Mouse (Mus musculus): Measurements from ENCODE around the gene Cox17. TPM values are rescaled to one million over a fixed set of nuclear protein-coding genes. Genes with fewer than 3 reads are reported as not detected.

Cox17 gene
- polyA plus RNA-seq, 1 experiment from 2014 or later, result 66.0 TPM

DNA sequence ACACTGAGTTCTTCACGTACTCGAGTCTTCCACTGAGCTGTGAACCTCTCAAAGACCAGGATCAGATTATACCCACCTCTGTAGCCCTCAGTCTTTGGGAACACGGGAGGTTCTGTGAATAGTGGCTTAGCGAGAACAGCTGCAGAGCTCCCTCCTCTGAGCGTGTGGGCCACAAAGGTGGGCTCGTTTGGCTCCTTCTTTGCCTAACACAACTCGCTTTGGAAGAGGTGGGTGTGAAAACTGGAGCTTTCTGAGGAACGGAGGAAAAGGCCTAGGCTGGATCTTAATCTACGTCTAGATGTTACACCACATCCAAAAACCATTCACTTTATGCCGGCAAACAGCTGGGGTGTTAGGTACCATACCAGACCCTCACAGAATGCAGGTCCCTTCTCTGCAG, 18.6 kb downstream of the Cox17 start:
- Histone ChIP-seq H3K4me3 (ENCODE audit: low read depth, low read length) (no peak overlapping the region), H3K36me3 (ENCODE audit: control insufficient read depth, insufficient read depth, low read length) (no peaks in the 10 kb centered on the region)
- 83% methylated on average over 10 of the region's 10 CpGs for WGBS

DNA sequence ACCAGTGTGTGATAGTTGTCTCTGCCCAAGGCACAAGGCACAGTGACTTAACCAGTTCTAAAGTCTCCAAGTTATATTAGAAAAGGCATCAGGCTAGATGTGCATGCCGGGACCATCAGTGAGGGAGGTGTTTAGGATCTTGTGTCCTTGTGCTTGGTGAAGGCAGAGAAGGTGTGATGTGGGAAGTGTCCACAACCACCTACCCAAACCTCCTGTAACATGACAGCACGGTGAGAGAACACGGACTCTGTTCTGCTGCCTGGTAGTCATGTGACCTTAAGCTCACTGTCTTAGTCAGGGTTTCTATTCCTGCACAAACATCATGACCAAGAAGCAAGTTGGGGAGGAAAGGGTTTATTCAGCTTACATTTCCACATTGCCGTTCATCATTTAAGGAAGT, 19.4 kb downstream of the Cox17 start:
- 94% methylated on average over 4 of the region's 4 CpGs for WGBS

More for the DNA sequence above, 18.6 kb downstream of the Cox17 start:
- Histone ChIP-seq H3K4me2 (ENCODE audit: low read length) (no peak overlapping the region), H3K9ac (ENCODE audit: low read depth, low read length) (no peak overlapping the region), H3K4me1 (ENCODE audit: control insufficient read depth, insufficient read depth, low read length) (no peaks in the 10 kb centered on the region), H3K27me3 (ENCODE audit: control insufficient read depth, insufficient read depth, low read depth, low read length) (no peaks in the 10 kb centered on the region), H3K27ac (ENCODE audit: low read length) (no peak overlapping the region), H3K9me3 (replicated peaks; ENCODE audit: control insufficient read depth, low read length, poor library complexity, severe bottlenecking) (no peaks in the 10 kb centered on the region)
- no peak for ATAC-seq

DNA sequence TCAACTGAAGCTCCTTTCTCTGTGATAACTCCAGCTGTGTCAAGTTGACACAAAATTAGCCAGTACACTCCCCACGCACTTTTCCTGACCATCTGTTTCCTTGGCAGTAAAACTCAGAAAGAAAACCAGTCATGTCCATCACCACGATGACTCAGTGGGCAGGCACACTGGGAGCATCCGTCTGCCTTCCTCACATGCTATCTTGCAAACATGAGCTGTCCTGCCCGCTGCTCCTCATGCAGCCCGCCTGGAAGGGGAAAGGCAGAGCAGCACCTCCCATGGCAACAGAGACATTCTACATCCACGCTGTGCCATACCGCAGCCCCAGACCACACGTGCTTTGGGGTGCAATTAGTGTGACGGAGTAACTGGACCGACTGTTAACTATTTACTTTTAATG, 21.5 kb downstream of the Cox17 start:
- Histone ChIP-seq H3K4me1 (ENCODE audit: control insufficient read depth, insufficient read depth, low read length) (no peaks in the 10 kb centered on the region), H3K9me3 (replicated peaks; ENCODE audit: control insufficient read depth, low read length, poor library complexity, severe bottlenecking) (no peaks in the 10 kb centered on the region), H3K36me3 (ENCODE audit: control insufficient read depth, insufficient read depth, low read length) (no peaks in the 10 kb centered on the region), H3K4me2 (ENCODE audit: low read length) (no peak overlapping the region), H3K27ac (ENCODE audit: low read length) (no peak overlapping the region), H3K9ac (ENCODE audit: low read depth, low read length) (no peak overlapping the region), H3K27me3 (ENCODE audit: control insufficient read depth, insufficient read depth, low read depth, low read length) (no peaks in the 10 kb centered on the region), H3K4me3 (ENCODE audit: low read depth, low read length) (no peak overlapping the region)
- ATAC-seq, result no peak
- WGBS, result 69% methylated on average over 10 of the region's 10 CpGs

More for the DNA sequence above, 19.4 kb downstream of the Cox17 start:
- Histone ChIP-seq H3K27ac (ENCODE audit: low read length) (no peak overlapping the region), H3K27me3 (ENCODE audit: control insufficient read depth, insufficient read depth, low read depth, low read length) (no peaks in the 10 kb centered on the region), H3K4me3 (ENCODE audit: low read depth, low read length) (no peak overlapping the region), H3K4me1 (ENCODE audit: control insufficient read depth, insufficient read depth, low read length) (no peaks in the 10 kb centered on the region), H3K9ac (ENCODE audit: low read depth, low read length) (no peak overlapping the region), H3K9me3 (replicated peaks; ENCODE audit: control insufficient read depth, low read length, poor library complexity, severe bottlenecking) (no peaks in the 10 kb centered on the region), H3K4me2 (ENCODE audit: low read length) (no peak overlapping the region), H3K36me3 (ENCODE audit: control insufficient read depth, insufficient read depth, low read length) (no peaks in the 10 kb centered on the region)
- no peak for ATAC-seq

DNA sequence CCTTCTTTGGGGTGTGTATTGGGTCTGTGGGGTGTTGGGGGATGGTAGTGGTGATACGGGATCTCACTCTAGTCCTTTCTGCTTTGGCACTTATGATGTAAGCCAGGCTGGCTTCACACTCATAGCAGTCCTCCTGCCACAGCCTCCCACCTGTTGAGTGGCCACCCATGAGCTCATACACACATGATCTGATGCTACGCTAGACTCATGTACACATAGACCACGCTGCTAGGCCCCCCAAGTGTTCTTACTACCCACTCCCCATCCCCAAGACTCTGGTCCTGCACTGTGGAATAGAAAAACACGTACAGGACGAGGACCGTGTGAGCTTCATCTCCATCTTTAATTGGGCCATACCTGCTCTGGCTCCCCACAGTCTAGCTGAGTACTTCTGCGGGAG, 22.2 kb downstream of the Cox17 start:
- Histone ChIP-seq H3K4me2 (ENCODE audit: low read length) (no peak overlapping the region), H3K9ac (ENCODE audit: low read depth, low read length) (no peak overlapping the region), H3K36me3 (ENCODE audit: control insufficient read depth, insufficient read depth, low read length) (no peaks in the 10 kb centered on the region), H3K27ac (ENCODE audit: low read length) (no peak overlapping the region), H3K4me3 (ENCODE audit: low read depth, low read length) (no peak overlapping the region), H3K27me3 (ENCODE audit: control insufficient read depth, insufficient read depth, low read depth, low read length) (no peaks in the 10 kb centered on the region), H3K4me1 (ENCODE audit: control insufficient read depth, insufficient read depth, low read length) (no peaks in the 10 kb centered on the region), H3K9me3 (replicated peaks; ENCODE audit: control insufficient read depth, low read length, poor library complexity, severe bottlenecking) (no peaks in the 10 kb centered on the region)
- no peak for ATAC-seq
- WGBS, result 85% methylated on average over 7 of the region's 7 CpGs

DNA sequence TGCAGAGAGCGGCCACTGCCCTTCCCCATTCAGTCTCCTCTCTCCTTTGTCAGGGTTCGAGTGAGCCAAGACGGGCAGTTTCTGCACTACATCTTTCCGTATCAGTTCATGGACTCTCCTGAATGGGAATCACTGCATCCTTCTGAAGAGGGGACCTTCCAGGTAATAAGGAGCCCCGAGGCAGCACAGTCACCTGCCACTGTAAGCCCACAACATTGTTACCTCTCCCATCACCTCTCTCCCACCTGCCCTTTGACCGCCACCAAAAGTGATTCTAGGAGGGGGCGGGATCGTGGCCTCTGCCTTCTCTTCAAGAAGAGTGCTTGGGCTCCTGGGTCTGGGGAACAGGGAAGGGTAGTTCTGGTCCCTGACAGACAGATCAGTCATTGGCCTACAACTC, 22.6 kb downstream of the Cox17 start:
- Histone ChIP-seq H3K9me3 (replicated peaks; ENCODE audit: control insufficient read depth, low read length, poor library complexity, severe bottlenecking) (no peaks in the 10 kb centered on the region), H3K4me1 (ENCODE audit: control insufficient read depth, insufficient read depth, low read length) (no peaks in the 10 kb centered on the region), H3K4me2 (ENCODE audit: low read length) (no peak overlapping the region), H3K9ac (ENCODE audit: low read depth, low read length) (no peak overlapping the region), H3K27me3 (ENCODE audit: control insufficient read depth, insufficient read depth, low read depth, low read length) (no peaks in the 10 kb centered on the region), H3K36me3 (ENCODE audit: control insufficient read depth, insufficient read depth, low read length) (no peaks in the 10 kb centered on the region), H3K4me3 (ENCODE audit: low read depth, low read length) (no peak overlapping the region), H3K27ac (ENCODE audit: low read length) (no peak overlapping the region)
- 88% methylated on average over 8 of the region's 8 CpGs for WGBS
- ATAC-seq, result no peak

DNA sequence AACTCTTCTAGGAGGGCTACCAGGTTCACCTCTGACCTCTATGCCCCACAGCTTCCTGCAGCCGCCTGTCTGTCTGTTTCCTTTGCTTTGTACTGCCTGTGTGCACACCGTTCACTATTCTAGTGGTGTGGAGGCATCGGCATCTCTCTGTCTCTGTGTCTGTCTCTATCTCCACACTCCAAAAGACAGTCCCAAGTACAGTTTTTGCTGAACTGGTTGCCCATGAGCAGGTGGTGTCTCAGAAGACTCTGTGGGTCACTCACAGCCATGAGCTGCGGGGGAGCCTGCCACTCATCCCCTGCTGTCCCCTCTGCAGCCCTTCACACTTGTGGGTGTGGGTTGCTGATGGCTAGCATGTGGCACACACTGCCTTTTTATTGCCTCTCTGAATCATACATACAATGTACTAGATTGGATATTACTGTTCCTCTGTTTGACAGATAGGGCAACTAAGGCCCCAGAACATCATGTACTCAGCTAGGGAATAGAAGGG, 23.2 kb downstream of the Cox17 start:
- no peak for ATAC-seq
- no peak overlapping the region for H3K9ac ChIP-seq (ENCODE audit: low read depth, low read length)
- no peaks in the 10 kb centered on the region for H3K27me3 ChIP-seq (ENCODE audit: control insufficient read depth, insufficient read depth, low read depth, low read length)
- no peak overlapping the region for H3K4me2 ChIP-seq (ENCODE audit: low read length)
- 85% methylated on average over 4 of the region's 4 CpGs for WGBS
- no peaks in the 10 kb centered on the region for H3K4me1 ChIP-seq (ENCODE audit: control insufficient read depth, insufficient read depth, low read length)
- no peak overlapping the region for H3K27ac ChIP-seq (ENCODE audit: low read length)
- no peaks in the 10 kb centered on the region for H3K9me3 ChIP-seq (replicated peaks; ENCODE audit: control insufficient read depth, low read length, poor library complexity, severe bottlenecking)
- H3K36me3 ChIP-seq (ENCODE audit: control insufficient read depth, insufficient read depth, low read length), result no peaks in the 10 kb centered on the region
- no peak overlapping the region for H3K4me3 ChIP-seq (ENCODE audit: low read depth, low read length)

DNA sequence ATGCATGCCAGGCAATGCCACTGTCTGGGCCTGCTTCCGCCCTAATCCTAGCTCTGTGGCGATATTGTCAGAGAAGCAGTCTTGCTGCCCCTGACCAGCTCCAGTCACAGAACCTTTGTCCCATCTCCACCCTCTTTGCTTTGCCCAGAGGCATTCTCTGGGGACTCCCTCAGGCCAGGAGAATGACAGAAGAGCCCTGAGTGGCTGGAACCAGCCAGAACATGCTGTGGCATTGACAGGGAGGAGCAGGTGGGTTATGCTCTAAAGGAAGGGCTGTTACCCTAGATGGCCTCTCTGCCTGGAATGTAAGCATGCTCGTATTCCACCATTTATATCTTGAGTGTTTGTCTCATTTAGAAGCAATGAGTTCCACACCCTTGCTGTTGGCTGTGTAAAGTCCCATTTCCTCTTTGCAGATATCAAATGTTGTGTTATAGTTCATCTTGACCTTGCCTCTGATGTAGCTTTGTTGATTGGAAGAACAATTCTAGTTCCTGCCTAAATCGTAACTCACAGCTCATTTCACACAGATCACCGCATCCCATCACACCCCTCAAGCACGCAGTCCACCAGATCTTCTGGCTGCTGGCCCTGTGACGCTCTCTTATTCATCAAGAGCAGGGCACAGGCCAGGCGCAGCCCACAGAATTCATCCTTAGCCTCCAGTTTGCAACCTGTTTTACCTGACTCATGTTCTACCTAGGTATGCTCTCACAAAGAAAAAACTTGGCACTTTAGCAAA, 24.0 kb downstream of the Cox17 start:
- no peaks in the 10 kb centered on the region for H3K9me3 ChIP-seq (replicated peaks; ENCODE audit: control insufficient read depth, low read length, poor library complexity, severe bottlenecking)
- H3K9ac ChIP-seq (ENCODE audit: low read depth, low read length), result no peak overlapping the region
- H3K36me3 ChIP-seq (ENCODE audit: control insufficient read depth, insufficient read depth, low read length), result no peaks in the 10 kb centered on the region
- H3K27ac ChIP-seq (ENCODE audit: low read length), result no peak overlapping the region
- 83% methylated on average over 8 of the region's 8 CpGs for WGBS
- no peak overlapping the region for H3K4me3 ChIP-seq (ENCODE audit: low read depth, low read length)
- no peak overlapping the region for H3K4me2 ChIP-seq (ENCODE audit: low read length)
- H3K4me1 ChIP-seq (ENCODE audit: control insufficient read depth, insufficient read depth, low read length), result no peaks in the 10 kb centered on the region; the same call in 1 of the 2 replicates
- no peak for ATAC-seq
- H3K27me3 ChIP-seq (ENCODE audit: control insufficient read depth, insufficient read depth, low read depth, low read length), result no peaks in the 10 kb centered on the region

DNA sequence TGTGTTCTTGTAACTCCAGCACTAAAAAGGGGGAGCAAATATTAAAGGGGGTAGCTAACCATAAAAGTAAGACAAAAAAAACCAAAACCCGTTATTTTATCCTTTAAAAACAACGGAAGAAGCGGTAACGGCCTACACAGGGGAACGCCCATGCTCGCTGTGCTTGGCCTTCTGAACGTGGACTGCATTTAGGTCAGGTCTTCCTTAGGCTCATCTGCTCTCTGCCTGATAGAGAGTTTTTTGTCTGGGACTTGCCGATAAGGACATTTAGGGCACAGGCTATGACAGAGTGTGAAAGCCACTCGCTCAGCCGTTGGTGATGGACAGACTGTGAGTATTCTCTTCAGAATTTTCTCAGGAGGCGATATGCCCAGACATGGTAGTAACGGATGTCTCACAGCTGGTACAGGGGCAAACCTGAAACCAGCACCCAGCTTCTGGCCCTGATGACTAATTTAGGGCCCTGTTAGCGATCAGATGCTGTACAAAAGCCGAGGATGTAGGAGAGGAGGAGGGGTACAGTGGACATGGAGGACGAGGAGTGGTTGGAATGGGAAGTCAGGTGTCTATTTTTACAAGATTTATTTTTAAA, 25.0 kb downstream of the Cox17 start:
- ATAC-seq, result no peak
- H3K27ac ChIP-seq (ENCODE audit: low read length), result no peak overlapping the region
- H3K4me1 ChIP-seq (ENCODE audit: control insufficient read depth, insufficient read depth, low read length), result peaks cover 4% of the 10 kb centered on the region; the same call in 1 of the 2 replicates
- H3K4me2 ChIP-seq (ENCODE audit: low read length), result no peak overlapping the region
- H3K27me3 ChIP-seq (ENCODE audit: control insufficient read depth, insufficient read depth, low read depth, low read length), result no peaks in the 10 kb centered on the region
- no peak overlapping the region for H3K4me3 ChIP-seq (ENCODE audit: low read depth, low read length)
- WGBS, result 91% methylated on average over 15 of the region's 15 CpGs
- no peaks in the 10 kb centered on the region for H3K9me3 ChIP-seq (replicated peaks; ENCODE audit: control insufficient read depth, low read length, poor library complexity, severe bottlenecking)
- no peak overlapping the region for H3K9ac ChIP-seq (ENCODE audit: low read depth, low read length)
- no peaks in the 10 kb centered on the region for H3K36me3 ChIP-seq (ENCODE audit: control insufficient read depth, insufficient read depth, low read length)

DNA sequence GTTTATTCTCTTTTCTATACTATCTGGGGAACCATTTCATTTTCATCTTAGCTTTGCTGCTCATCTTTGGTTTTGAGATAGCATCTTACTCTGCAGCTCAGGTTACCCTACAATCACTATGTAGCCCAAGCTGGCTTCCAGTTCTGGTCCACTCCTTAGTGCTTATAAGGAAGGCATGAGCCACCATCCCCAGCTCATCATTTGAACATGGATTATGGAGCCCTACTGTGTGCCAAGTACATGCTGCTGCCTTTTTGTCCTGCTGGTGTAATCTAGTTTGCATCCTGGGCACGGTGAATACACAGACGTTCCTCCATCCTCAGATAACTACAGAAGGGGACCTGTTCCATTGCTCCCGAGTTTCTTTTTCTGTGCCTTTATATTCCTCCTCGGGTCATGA, 26.1 kb downstream of the Cox17 start:
- H3K9me3 ChIP-seq (replicated peaks; ENCODE audit: control insufficient read depth, low read length, poor library complexity, severe bottlenecking), result no peaks in the 10 kb centered on the region
- 83% methylated on average over 4 of the region's 4 CpGs for WGBS
- H3K4me2 ChIP-seq (ENCODE audit: low read length), result no peak overlapping the region
- H3K4me3 ChIP-seq (ENCODE audit: low read depth, low read length), result no peak overlapping the region
- H3K27me3 ChIP-seq (ENCODE audit: control insufficient read depth, insufficient read depth, low read depth, low read length), result no peaks in the 10 kb centered on the region
- no peak for ATAC-seq
- H3K36me3 ChIP-seq (ENCODE audit: control insufficient read depth, insufficient read depth, low read length), result no peaks in the 10 kb centered on the region
- no peak overlapping the region for H3K9ac ChIP-seq (ENCODE audit: low read depth, low read length)
- H3K27ac ChIP-seq (ENCODE audit: low read length), result no peak overlapping the region
- H3K4me1 ChIP-seq (ENCODE audit: control insufficient read depth, insufficient read depth, low read length), result peaks cover 4% of the 10 kb centered on the region; the same call in 1 of the 2 replicates
